Mouse (Mus musculus): ENCODE data around the gene Zfand3.

DNA sequence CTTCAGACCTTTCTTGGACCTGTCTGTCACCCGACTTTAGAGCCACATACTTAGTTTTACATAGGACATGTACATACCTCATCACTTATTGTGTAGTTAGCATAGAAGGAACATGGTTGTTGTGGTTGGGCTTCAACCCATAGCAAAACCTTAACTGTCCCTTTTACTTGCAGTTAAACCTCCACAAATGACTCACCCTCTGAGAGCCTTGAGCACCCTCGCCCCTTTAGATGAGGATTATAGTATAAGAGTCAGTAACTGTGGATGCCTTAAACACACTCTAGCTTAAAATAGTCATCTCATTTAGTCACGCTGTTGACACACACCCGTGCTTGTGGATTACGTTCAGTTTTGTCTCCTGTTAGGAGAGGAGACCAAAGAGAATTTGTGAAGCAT lies 47.8 kb downstream of the Zfand3 start:
- TF ChIP-seq CTCF (IDR thresholded peaks at IDR 0.05; ENCODE audit: low read depth, low read length) (no peak), POLR2A (IDR thresholded peaks at IDR 0.05; ENCODE audit: extremely low read depth, insufficient read depth, low read length) (no peak)
